Mouse (Mus musculus) small intestine, adult 2 months (tissue): Measurements from ENCODE around the gene Etfrf1.

Experiments used
- CTCF ChIP-seq: fragments of 200-500 bp; IDR thresholded peaks from 2 replicates; pipeline ENCODE4 v1.5.1; 2012; ENCODE audit warnings: low read depth, mild to moderate bottlenecking, control low read depth, inconsistent platforms, low read length, moderate library complexity, mixed read lengths; ENCODE audit not compliant: insufficient replicate concordance, insufficient read length; ENCODE audit errors: extremely low read depth
- POLR2A ChIP-seq: fragments of 200-500 bp; IDR thresholded peaks from 2 replicates; pipeline ENCODE4 v1.6.1; 2012; ENCODE audit warnings: low read depth, mild to moderate bottlenecking, control low read depth, inconsistent platforms, low read length, moderate library complexity

GRCm38 (mm10) chr6:145215826-145216225, 4.9 kb downstream of the Etfrf1 start:
- TF ChIP-seq CTCF: no peak
- TF ChIP-seq POLR2A: no peak
